Mouse (Mus musculus) forebrain, embryonic 12.5 days (tissue): ENCODE measurements around the gene Nudt5. TPM values are rescaled to one million over a fixed set of nuclear protein-coding genes. Genes with fewer than 3 reads are reported as not detected.
"Not testable (repeated sequence)": the region's sequence is repeated elsewhere in the genome, so short reads cannot be mapped to it uniquely, and the experiment has no call there.

Source experiments
- ATAC-seq: fragments of 200-750 bp; cut with Nextera tagmentation; 2 replicates; pipeline ENCODE4 v1.8.0; 2017; ENCODE audit warnings: moderate TSS enrichment; ENCODE audit not compliant: low FRiP score
- H3K27ac ChIP-seq: fragments of 300-500 bp; sonication (generic); 2 replicates; pipeline ENCODE4 v1.5.1; 2016; ENCODE audit warnings: mild to moderate bottlenecking
- H3K27me3 ChIP-seq: fragments of 300-500 bp; sonication (generic); 2 replicates; pipeline ENCODE4 v1.6.1; 2016; ENCODE audit warnings: mild to moderate bottlenecking
- H3K36me3 ChIP-seq: fragments of 300-500 bp; sonication (generic); replicated peaks from 2 replicates; pipeline ENCODE4 v1.6.1; 2016; ENCODE audit warnings: mild to moderate bottlenecking
- H3K4me1 ChIP-seq: fragments of 300-500 bp; sonication (generic); 2 replicates; pipeline ENCODE4 v1.6.1; 2016
- H3K4me2 ChIP-seq: fragments of 300-500 bp; sonication (generic); 2 replicates; pipeline ENCODE4 v1.6.1; 2016; ENCODE audit warnings: mild to moderate bottlenecking, moderate library complexity
- H3K4me3 ChIP-seq: fragments of 300-500 bp; sonication (generic); replicated peaks from 2 replicates; pipeline ENCODE4 v1.5.1; 2016; ENCODE audit warnings: mild to moderate bottlenecking
- H3K9ac ChIP-seq: fragments of 300-500 bp; sonication (generic); 2 replicates; pipeline ENCODE4 v1.6.1; 2016; ENCODE audit warnings: mild to moderate bottlenecking
- H3K9me3 ChIP-seq: fragments of 300-500 bp; sonication (generic); 2 replicates; pipeline ENCODE4 v1.6.1; 2016
- WGBS: fragments of 180-500 bp; shearing (Covaris S2); methylation state at CpG from one replicate; pipeline ENCODE4 v1.1.7; 2016; 5-methylcytosine and 5-hydroxymethylcytosine counted together
- polyA plus RNA-seq: library from polyadenylated mRNA; unstranded; fragments of >200 nt; fragmentation: Nextera tagmentation; extraction: Ambion mirVana; gene quantifications from 2 replicates; pipeline ENCODE4 v1.2.1, GENCODE M21; 2016

Gene Nudt5
- polyA plus RNA-seq: 70.7 and 75.4 TPM in 2 replicates

GRCm38 (mm10) chr2:5844873-5845631, at the start of gene Nudt5, which contains the start of gene Cdc123:
TSS of gene Nudt5 (plus strand) at chr2:5845019.
TSS of gene Cdc123 (minus strand) at chr2:5845164.
- Histone ChIP-seq H3K27ac (peak within 1 kb of the TSS; percentile 92), H3K36me3 (peaks cover 28% of the 10 kb centered on the region), H3K4me2 (peak within 1 kb of the TSS; percentile 69), H3K27me3 (no peaks in the 10 kb centered on the region), H3K4me1 (peaks cover 18% of the 10 kb centered on the region), H3K4me3 (peak within 1 kb of the TSS; percentile 70), H3K9me3 (no peaks in the 10 kb centered on the region), H3K9ac (peak within 1 kb of the TSS; percentile 85)
- WGBS: under 1% methylated on average over 53 of the region's 53 CpGs
- ATAC-seq: peak; percentile 96

- H3K4me1 ChIP-seq: no peaks in the 10 kb centered on the region
- H3K27ac ChIP-seq: no peak overlapping the region
- no peak overlapping the region for H3K9ac ChIP-seq
- H3K27me3 ChIP-seq: no peaks in the 10 kb centered on the region
- H3K4me2 ChIP-seq: no peak overlapping the region
- H3K4me3 ChIP-seq: no peak overlapping the region
- no peak for ATAC-seq
- 93% methylated on average over 11 of the region's 11 CpGs for WGBS
- peaks cover 78% of the 10 kb centered on the region for H3K36me3 ChIP-seq
- H3K9me3 ChIP-seq: no peaks in the 10 kb centered on the region
These were observed 46.8 kb upstream of the Nudt5 start for GRCm38 (mm10) chr2:5797816-5798672.

GRCm38 (mm10) chr2:5801182-5801640, 43.6 kb upstream of the Nudt5 start:
- H3K9ac ChIP-seq: no peak overlapping the region
- WGBS: 93% methylated on average over 9 of the region's 9 CpGs

GRCm38 (mm10) chr2:5801927-5802590, 42.8 kb upstream of the Nudt5 start:
- H3K4me2 ChIP-seq: no peak overlapping the region
- WGBS: 95% methylated on average over 10 of the region's 10 CpGs
- H3K9ac ChIP-seq: no peak overlapping the region
- no peak overlapping the region for H3K4me3 ChIP-seq
- no peak for ATAC-seq
- no peak overlapping the region for H3K27ac ChIP-seq
- no peaks in the 10 kb centered on the region for H3K9me3 ChIP-seq
- no peaks in the 10 kb centered on the region for H3K27me3 ChIP-seq
- H3K4me1 ChIP-seq: no peaks in the 10 kb centered on the region
- peaks cover 65% of the 10 kb centered on the region for H3K36me3 ChIP-seq

More at GRCm38 (mm10) chr2:5801182-5801640, 43.6 kb upstream of the Nudt5 start:
- Histone ChIP-seq H3K4me3 (no peak overlapping the region), H3K36me3 (peaks cover 72% of the 10 kb centered on the region), H3K9me3 (no peaks in the 10 kb centered on the region), H3K4me2 (no peak overlapping the region), H3K4me1 (no peaks in the 10 kb centered on the region), H3K27ac (no peak overlapping the region), H3K27me3 (no peaks in the 10 kb centered on the region)
- no peak for ATAC-seq

GRCm38 (mm10) chr2:5804440-5805045, 40.3 kb upstream of the Nudt5 start:
- Histone ChIP-seq H3K9ac (no peak overlapping the region), H3K36me3 (peaks cover 67% of the 10 kb centered on the region), H3K27ac (no peak overlapping the region), H3K4me2 (no peak overlapping the region), H3K27me3 (no peaks in the 10 kb centered on the region), H3K4me1 (no peaks in the 10 kb centered on the region), H3K4me3 (no peak overlapping the region), H3K9me3 (no peaks in the 10 kb centered on the region)
- no peak for ATAC-seq
- 93% methylated on average over 6 of the region's 6 CpGs for WGBS

GRCm38 (mm10) chr2:5805228-5805627, 39.6 kb upstream of the Nudt5 start:
- Histone ChIP-seq H3K9ac (no peak overlapping the region), H3K27me3 (no peaks in the 10 kb centered on the region), H3K4me1 (no peaks in the 10 kb centered on the region), H3K27ac (no peak overlapping the region), H3K9me3 (no peaks in the 10 kb centered on the region), H3K4me2 (no peak overlapping the region), H3K36me3 (peaks cover 68% of the 10 kb centered on the region), H3K4me3 (no peak overlapping the region)
- ATAC-seq: no peak
- 92% methylated on average over 7 of the region's 7 CpGs for WGBS

- 86% methylated on average over 3 of the region's 3 CpGs for WGBS
- H3K4me3 ChIP-seq, H3K9me3 ChIP-seq: not testable (repeated sequence)
These were observed 38.6 kb upstream of the Nudt5 start for GRCm38 (mm10) chr2:5806201-5806600.

GRCm38 (mm10) chr2:5810036-5810718, 34.6 kb upstream of the Nudt5 start:
- Histone ChIP-seq H3K4me1 (no peaks in the 10 kb centered on the region), H3K27me3 (no peaks in the 10 kb centered on the region), H3K4me3 (no peak overlapping the region), H3K36me3 (peaks cover 57% of the 10 kb centered on the region), H3K4me2 (no peak overlapping the region), H3K9me3 (no peaks in the 10 kb centered on the region), H3K27ac (no peak overlapping the region), H3K9ac (no peak overlapping the region)
- WGBS: 93% methylated on average over 5 of the region's 5 CpGs
- ATAC-seq: no peak

More at GRCm38 (mm10) chr2:5806201-5806600, 38.6 kb upstream of the Nudt5 start:
- H3K9ac ChIP-seq, H3K27ac ChIP-seq, ATAC-seq, H3K4me1 ChIP-seq, H3K4me2 ChIP-seq, H3K27me3 ChIP-seq: not testable (repeated sequence)
- peaks cover 64% of the 10 kb centered on the region for H3K36me3 ChIP-seq

GRCm38 (mm10) chr2:5811235-5811782, 33.5 kb upstream of the Nudt5 start:
- Histone ChIP-seq H3K4me2 (no peak overlapping the region), H3K4me1 (no peaks in the 10 kb centered on the region), H3K27ac (no peak overlapping the region), H3K9me3 (no peaks in the 10 kb centered on the region), H3K36me3 (peaks cover 53% of the 10 kb centered on the region), H3K9ac (no peak overlapping the region), H3K4me3 (no peak overlapping the region), H3K27me3 (no peaks in the 10 kb centered on the region)
- 90% methylated on average over 5 of the region's 5 CpGs for WGBS
- ATAC-seq: no peak

- Histone ChIP-seq H3K4me1 (no peaks in the 10 kb centered on the region), H3K4me3 (no peak overlapping the region), H3K4me2 (no peak overlapping the region), H3K9me3 (no peaks in the 10 kb centered on the region), H3K36me3 (peaks cover 66% of the 10 kb centered on the region), H3K27me3 (no peaks in the 10 kb centered on the region), H3K9ac (no peak overlapping the region), H3K27ac (no peak overlapping the region)
- 94% methylated on average over 10 of the region's 10 CpGs for WGBS
- ATAC-seq: no peak
These were observed 23.6 kb upstream of the Nudt5 start for GRCm38 (mm10) chr2:5821264-5821663.

GRCm38 (mm10) chr2:5822449-5822848, 22.4 kb upstream of the Nudt5 start:
- H3K9ac ChIP-seq: no peak overlapping the region
- H3K4me2 ChIP-seq: no peak overlapping the region
- H3K9me3 ChIP-seq: no peaks in the 10 kb centered on the region
- no peak for ATAC-seq
- no peak overlapping the region for H3K27ac ChIP-seq
- WGBS: 98% methylated on average over 6 of the region's 6 CpGs
- H3K36me3 ChIP-seq: peaks cover 67% of the 10 kb centered on the region
- H3K4me3 ChIP-seq: no peak overlapping the region
- no peaks in the 10 kb centered on the region for H3K27me3 ChIP-seq
- H3K4me1 ChIP-seq: no peaks in the 10 kb centered on the region
